Mouse (Mus musculus) heart, adult 2 months (tissue): ENCODE results near the gene Pigyl.

Source experiments
- CTCF ChIP-seq: fragments of 200-600 bp; IDR thresholded peaks from 2 replicates; pipeline ENCODE4 v1.8.1; 2022; ENCODE audit warnings: antibody characterized with exemption, mild to moderate bottlenecking, moderate library complexity
- POLR2A ChIP-seq: fragments of 200-500 bp; IDR thresholded peaks from 2 replicates; pipeline ENCODE4 v1.6.1; 2011; ENCODE audit warnings: mild to moderate bottlenecking, low read depth, low read length, control low read depth; ENCODE audit not compliant: insufficient read depth

DNA sequence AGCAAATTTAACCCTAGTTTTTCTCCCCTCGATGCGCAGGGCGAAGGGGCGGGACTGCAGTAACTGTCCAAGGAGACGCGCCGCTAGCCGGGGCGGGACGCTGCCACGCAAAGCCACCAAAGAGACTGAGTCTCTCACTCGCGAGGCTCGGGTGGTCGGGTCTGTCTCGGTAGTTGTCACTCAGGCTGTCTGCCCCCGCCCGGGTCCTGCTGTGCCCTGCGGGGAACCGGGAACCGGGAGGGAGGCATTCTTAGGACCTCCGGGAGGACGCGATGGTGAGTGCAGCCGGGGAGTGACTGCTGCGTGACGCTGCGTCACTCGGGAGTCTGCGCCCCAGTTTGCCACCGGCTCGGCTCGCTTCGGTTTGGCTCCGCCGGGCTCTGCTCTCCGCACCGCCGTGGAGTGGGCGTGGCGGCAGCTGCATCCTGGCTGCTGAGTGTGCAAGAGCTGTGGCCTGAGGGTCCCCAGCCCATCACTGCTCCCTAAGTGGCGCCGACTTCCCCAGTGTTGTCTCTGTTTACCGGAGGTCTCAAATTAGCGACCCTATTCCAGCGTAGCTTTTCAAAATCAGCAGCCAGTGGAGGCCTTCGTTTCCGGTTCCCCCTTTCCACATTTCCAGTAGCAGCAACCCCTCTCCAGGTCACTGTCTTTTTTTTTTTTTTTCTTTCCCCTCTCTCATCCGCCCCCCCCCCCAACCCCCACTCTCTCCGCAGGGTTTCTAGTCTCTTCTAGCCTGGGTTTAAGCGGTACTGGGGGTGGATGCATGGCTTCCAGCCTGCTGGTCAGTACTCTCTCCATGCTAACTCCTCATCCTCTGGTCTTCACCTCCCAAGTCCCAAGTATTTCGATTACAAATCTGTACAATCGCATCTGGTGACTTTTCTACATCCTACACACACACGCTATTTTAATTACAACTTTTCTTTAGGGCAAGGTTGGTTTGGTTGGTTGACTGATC lies 8.3 kb downstream of the Pigyl start:
- TF ChIP-seq CTCF, result no peak
- no peak for TF ChIP-seq POLR2A
